Mouse (Mus musculus): ENCODE results near the gene Zswim4. TPM values are rescaled to one million over a fixed set of nuclear protein-coding genes. Genes with fewer than 3 reads are reported as not detected.

The Zswim4 gene
- 25.3 to 28.1 TPM (median 26.9 TPM) in 4 replicates for total RNA-seq (2023; ENCODE audit: inconsistent age)

GRCm38 (mm10) chr8:84236998-84237473 lies at the start of gene Zswim4:
Gene Zswim4 (minus strand): TSS chr8:84237055.

GRCm38 (mm10) chr8:84269950-84270773 lies 33.3 kb upstream of the Zswim4 start, which contains the start of gene Ccdc130:
Gene Ccdc130 (minus strand): TSS chr8:84270380.

DNA sequence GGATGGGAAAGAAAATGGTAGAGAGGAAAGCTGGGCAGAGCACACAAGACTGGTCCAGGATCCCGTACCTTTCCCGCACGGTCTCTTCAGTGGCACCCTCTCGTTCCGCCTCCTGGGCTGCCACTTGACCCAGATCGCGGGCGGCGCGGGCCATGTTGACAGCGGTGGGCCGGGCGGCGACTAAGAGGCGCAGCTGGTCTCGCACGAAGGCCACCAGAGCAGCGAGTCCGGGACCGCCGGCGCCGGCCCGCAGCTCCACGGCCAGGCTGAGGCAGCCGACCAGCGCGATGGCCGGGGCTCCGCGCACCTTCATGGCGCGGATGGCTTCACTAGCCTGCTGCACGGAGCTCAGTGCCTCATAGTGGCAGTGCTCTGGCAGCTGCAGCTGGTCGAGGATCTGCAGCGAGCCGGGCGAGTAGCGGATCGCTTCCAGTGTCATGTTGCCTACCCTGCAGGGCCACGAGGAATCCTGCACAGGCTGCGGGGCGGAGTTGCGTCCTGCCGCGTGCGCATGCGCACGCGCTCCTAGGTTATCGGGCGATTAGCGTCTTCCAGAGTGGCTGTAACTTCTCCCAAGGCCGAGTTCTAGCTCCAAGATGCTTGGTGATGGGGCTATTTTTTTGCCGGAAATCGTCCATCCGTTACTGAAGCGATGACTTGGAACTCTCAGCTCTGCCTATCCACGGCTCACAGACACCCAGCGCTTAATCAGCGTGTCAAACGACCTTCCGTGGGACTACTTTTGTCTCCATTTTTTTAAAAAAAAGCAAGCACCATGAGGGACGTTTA lies 20.2 kb upstream of the Zswim4 start, which contains the start of gene Mri1:
Gene Mri1, minus strand, starts transcription at position 505 of the 789 bp plus-strand sequence.

DNA sequence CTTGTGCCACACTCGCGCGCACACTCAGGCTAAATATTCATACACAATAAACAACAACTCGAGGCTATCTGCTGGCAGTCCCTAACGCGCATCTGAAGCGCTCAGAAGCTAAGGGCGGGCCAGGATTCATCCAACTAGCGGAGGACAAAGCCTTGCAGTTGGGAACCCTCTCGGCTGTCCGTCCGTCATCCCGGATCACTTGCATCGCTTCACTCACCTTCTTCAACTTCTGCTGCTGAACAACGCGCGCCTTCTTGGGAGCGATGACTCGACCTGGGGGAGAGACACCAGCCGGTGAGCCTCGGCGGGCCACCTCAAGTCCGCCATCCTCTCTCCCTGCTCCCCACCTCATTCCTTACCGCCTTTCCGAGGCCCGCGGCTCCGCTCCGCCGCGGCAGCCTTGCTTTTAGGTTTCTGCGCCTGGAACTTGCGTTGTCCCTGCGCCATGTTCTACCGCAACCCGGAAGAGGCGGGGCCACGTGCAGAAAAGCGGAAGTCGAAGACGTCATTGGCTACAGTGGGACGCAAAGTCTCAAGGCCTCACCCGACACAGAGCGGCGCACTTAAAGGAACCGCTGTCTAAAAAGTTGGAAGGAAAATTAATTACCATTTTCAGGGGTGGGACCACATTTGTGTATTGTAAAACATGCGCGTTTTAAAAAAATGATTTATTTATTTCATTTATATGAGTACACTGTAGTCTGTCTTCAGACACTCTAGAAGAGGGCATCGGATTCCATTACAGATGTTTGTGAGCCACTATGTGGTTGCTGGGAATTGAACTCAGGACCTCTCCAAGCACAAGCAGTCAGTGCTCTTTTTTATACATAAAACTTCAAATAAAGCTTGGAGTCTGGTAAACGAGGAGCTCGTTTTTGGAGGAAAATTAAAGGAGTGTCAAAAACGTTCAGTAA lies 12.7 kb upstream of the Zswim4 start, which contains the start of gene D8Ertd738e:
Gene D8Ertd738e, minus strand, starts transcription at position 463 of the 914 bp plus-strand sequence.

GRCm38 (mm10) chr8:84185117-84185516 lies 51.7 kb downstream of the Zswim4 start, which contains the start of gene Nanos3:
Gene Nanos3 (minus strand): TSS chr8:84185217.

Other genes with a start within 250 kb of the Zswim4 start
- 50.7 to 56.9 TPM (median 54.5 TPM) in 4 replicates for gene Samd1, start 239.4 kb downstream of the Zswim4 start, total RNA-seq (2023; ENCODE audit: inconsistent age)
- gene 1700067K01Rik, start 235.6 kb downstream of the Zswim4 start, total RNA-seq (2023; ENCODE audit: inconsistent age), result 0.51 to 1.3 TPM (median 0.92 TPM) in 4 replicates
- not detected in 4 replicates for gene 2210011C24Rik, start 224.9 kb downstream of the Zswim4 start, total RNA-seq (2023; ENCODE audit: inconsistent age)
- 0.21 TPM in 1 of 4 replicates, not detected in the others for gene Palm3, start 215.6 kb downstream of the Zswim4 start, total RNA-seq (2023; ENCODE audit: inconsistent age)
- gene Il27ra, start 194.5 kb downstream of the Zswim4 start, total RNA-seq (2023; ENCODE audit: inconsistent age), result 90.8 to 101 TPM (median 92.9 TPM) in 4 replicates
- gene Rln3, start 192.1 kb downstream of the Zswim4 start, total RNA-seq (2023; ENCODE audit: inconsistent age), result not detected in 4 replicates
- 6.1 to 8.0 TPM (median 6.4 TPM) in 4 replicates for gene Gm10643, start 171.9 kb downstream of the Zswim4 start, total RNA-seq (2023; ENCODE audit: inconsistent age)
- gene Rfx1, start 170.2 kb downstream of the Zswim4 start, total RNA-seq (2023; ENCODE audit: inconsistent age), result 86.3 to 95.7 TPM (median 91.8 TPM) in 4 replicates
- 48.9 to 55.8 TPM (median 52.6 TPM) in 4 replicates for gene Dcaf15, start 132.3 kb downstream of the Zswim4 start, total RNA-seq (2023; ENCODE audit: inconsistent age)
- gene Podnl1, start 111.1 kb downstream of the Zswim4 start, total RNA-seq (2023; ENCODE audit: inconsistent age), result not detected in 4 replicates
- 33.0 to 37.2 TPM (median 35.2 TPM) in 4 replicates for gene Cc2d1a, start 89.1 kb downstream of the Zswim4 start, total RNA-seq (2023; ENCODE audit: inconsistent age)
- 0.63 to 3.4 TPM (median 1.6 TPM) in 4 replicates for gene 4930432K21Rik, start 89.0 kb downstream of the Zswim4 start, total RNA-seq (2023; ENCODE audit: inconsistent age)
- not detected in 4 replicates for gene Nanos3, start 51.8 kb downstream of the Zswim4 start, total RNA-seq (2023; ENCODE audit: inconsistent age)
- 191 to 228 TPM (median 213 TPM) in 4 replicates for gene D8Ertd738e, start 12.7 kb upstream of the Zswim4 start, total RNA-seq (2023; ENCODE audit: inconsistent age)
- 34.8 to 36.2 TPM (median 35.5 TPM) in 4 replicates for gene Mri1, start 20.3 kb upstream of the Zswim4 start, total RNA-seq (2023; ENCODE audit: inconsistent age)
- gene Ccdc130, start 33.3 kb upstream of the Zswim4 start, total RNA-seq (2023; ENCODE audit: inconsistent age), result 18.9 to 30.9 TPM (median 25.3 TPM) in 4 replicates
- 0.97 to 6.5 TPM (median 2.8 TPM) in 4 replicates for gene Cacna1a, start 151.4 kb upstream of the Zswim4 start, total RNA-seq (2023; ENCODE audit: inconsistent age)

Data from B cell, adult (primary cell).